Mouse (Mus musculus) embryonic facial prominence, embryonic 12.5 days (tissue): ENCODE measurements around the gene Ccm2. TPM values are rescaled to one million over a fixed set of nuclear protein-coding genes. Genes with fewer than 3 reads are reported as not detected.
A peak's percentile ranks its signal among the peaks of the same experiment; 100 is the strongest.

Source experiments
- ATAC-seq: fragments of 200-750 bp; cut with Nextera tagmentation; 2 replicates; pipeline ENCODE4 v1.8.0; 2017; ENCODE audit not compliant: insufficient number of reproducible peaks, insufficient read depth, low FRiP score, low TSS enrichment
- H3K27ac ChIP-seq: fragments of 300-500 bp; sonication (generic); 2 replicates; pipeline ENCODE4 v1.5.1; 2016; ENCODE audit warnings: mild to moderate bottlenecking
- H3K27me3 ChIP-seq: fragments of 300-500 bp; sonication (generic); 2 replicates; pipeline ENCODE4 v1.6.1; 2016; ENCODE audit warnings: mild to moderate bottlenecking, moderate library complexity
- H3K36me3 ChIP-seq: fragments of 300-500 bp; sonication (generic); 2 replicates; pipeline ENCODE4 v1.6.1; 2016; ENCODE audit warnings: mild to moderate bottlenecking
- H3K4me1 ChIP-seq: fragments of 300-500 bp; sonication (generic); 2 replicates; pipeline ENCODE4 v1.6.1; 2016
- H3K4me2 ChIP-seq: fragments of 300-500 bp; sonication (generic); replicated peaks from 2 replicates; pipeline ENCODE4 v1.6.1; 2016; ENCODE audit warnings: mild to moderate bottlenecking, moderate library complexity
- H3K4me3 ChIP-seq: fragments of 300-500 bp; sonication (generic); 2 replicates; pipeline ENCODE4 v1.5.1; 2016; ENCODE audit warnings: mild to moderate bottlenecking
- H3K9ac ChIP-seq: fragments of 300-500 bp; sonication (generic); 2 replicates; pipeline ENCODE4 v1.6.1; 2016; ENCODE audit warnings: mild to moderate bottlenecking, moderate library complexity
- H3K9me3 ChIP-seq: fragments of 300-500 bp; sonication (generic); 2 replicates; pipeline ENCODE4 v1.6.1; 2016; ENCODE audit warnings: mild to moderate bottlenecking, moderate library complexity
- WGBS: fragments of 180-500 bp; shearing (Covaris S2); methylation state at CpG from one replicate; pipeline ENCODE4 v1.1.7; 2016; 5-methylcytosine and 5-hydroxymethylcytosine counted together
- polyA plus RNA-seq: library from polyadenylated mRNA; unstranded; fragments of >200 nt; fragmentation: Nextera tagmentation; extraction: Ambion mirVana; gene quantifications from 2 replicates; pipeline ENCODE4 v1.2.1, GENCODE M21; 2016

Ccm2 gene
- polyA plus RNA-seq, 1 experiment from 2014 or later = 90.6 TPM

GRCm38 (mm10) chr11:6623704-6624103 is 77.0 kb downstream of the Ccm2 start:
- peaks cover 25% of the 10 kb centered on the region for H3K4me1 ChIP-seq
- no peak overlapping the region for H3K4me3 ChIP-seq
- H3K27me3 ChIP-seq = no peaks in the 10 kb centered on the region
- H3K9me3 ChIP-seq = no peaks in the 10 kb centered on the region
- no peak overlapping the region for H3K27ac ChIP-seq
- H3K36me3 ChIP-seq = peaks cover 58% of the 10 kb centered on the region
- no peak overlapping the region for H3K9ac ChIP-seq
- ATAC-seq = no peak
- no peak overlapping the region for H3K4me2 ChIP-seq
- 91% methylated on average over 10 of the region's 10 CpGs for WGBS

DNA sequence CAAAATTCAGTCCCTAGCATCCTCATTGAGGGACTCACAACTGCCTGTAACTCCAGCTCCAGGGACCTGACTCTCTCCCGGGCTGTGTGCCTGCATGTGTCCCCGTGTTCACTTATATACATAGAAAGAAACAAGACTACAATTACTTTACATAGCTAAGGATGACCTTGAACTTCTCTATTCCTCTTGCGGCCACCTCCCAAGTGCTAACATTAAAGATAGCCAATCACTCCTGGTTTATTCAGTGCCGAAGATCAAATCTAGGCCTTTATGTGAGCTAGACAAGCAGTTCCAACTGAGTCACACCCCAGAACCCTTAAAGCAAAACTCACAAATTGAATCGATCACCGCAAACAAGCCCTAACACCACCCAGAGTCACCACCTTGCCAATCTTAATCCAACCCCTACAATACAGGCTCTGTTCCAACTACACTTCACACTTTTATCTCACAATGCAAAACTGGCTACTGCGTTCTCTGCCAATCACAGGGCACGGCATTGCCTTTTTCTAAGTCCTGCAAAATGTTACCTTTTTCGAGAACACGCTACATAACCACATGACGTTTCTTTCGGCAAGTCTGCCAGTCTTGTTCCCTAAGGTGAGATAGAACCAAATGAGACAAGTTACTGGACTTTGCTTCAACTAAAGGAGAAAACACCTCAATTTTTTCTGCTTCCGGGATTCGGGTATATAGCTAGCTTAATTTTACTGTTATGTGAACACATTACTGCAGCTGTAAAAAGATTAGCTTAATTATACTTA is 78.1 kb downstream of the Ccm2 start:
- ATAC-seq = no peak
- WGBS = 69% methylated on average over 14 of the region's 14 CpGs
- Histone ChIP-seq H3K4me2 (peak overlapping the region; percentile 88), H3K27me3 (no peaks in the 10 kb centered on the region), H3K36me3 (peaks cover 47% of the 10 kb centered on the region), H3K9me3 (no peaks in the 10 kb centered on the region), H3K9ac (peak overlapping the region; percentile 79), H3K4me3 (peak overlapping the region; percentile 75), H3K27ac (no peak overlapping the region), H3K4me1 (peaks cover 25% of the 10 kb centered on the region)

DNA sequence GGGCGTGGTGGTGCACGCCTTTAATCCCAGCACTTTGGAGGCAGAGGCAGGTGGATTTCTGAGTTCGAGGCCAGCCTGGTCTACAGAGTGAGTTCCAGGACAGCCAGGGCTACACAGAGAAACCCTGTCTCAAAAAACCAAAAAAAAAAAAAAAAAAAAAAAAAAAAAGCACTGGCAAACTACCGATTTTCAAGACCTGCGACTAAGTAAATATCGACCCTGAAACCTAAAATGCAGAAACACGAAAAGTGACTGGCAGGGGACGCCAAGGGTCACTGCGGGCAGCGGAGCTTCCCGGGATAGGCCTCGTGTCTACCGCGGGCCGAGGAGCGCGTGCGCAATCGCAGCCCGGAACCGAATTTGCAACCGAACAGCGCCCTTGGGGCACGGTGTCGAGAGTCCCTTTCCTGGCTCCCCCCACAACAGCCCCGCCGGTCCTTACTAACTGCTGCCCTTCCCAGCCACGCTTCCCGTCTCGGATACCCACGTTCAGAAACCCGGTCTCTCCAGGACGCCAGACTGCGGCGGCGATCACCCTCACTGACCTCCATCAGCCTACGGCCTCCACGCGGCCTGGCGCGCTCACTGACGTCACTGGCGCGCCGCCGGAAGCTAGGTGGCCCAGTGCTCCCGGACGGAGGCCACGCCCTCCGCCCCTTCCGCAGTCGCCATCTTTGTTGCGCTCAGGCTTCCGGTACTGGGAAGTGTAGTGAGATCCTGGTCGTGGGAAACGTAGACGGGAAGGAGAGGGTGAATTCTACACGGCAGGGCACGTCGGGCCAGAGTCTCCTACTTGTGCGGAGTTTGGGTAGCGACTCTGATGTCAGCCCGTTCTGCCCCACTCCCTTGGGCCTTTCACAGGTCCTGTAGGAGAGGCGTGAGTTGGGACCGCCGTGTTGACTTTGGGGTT is 79.0 kb downstream of the Ccm2 start, which contains the start of gene Tbrg4:
Gene Tbrg4 (minus strand): TSS at position 590 of the 910 bp plus-strand sequence.
- under 1% methylated on average over 66 of the region's 66 CpGs for WGBS

DNA sequence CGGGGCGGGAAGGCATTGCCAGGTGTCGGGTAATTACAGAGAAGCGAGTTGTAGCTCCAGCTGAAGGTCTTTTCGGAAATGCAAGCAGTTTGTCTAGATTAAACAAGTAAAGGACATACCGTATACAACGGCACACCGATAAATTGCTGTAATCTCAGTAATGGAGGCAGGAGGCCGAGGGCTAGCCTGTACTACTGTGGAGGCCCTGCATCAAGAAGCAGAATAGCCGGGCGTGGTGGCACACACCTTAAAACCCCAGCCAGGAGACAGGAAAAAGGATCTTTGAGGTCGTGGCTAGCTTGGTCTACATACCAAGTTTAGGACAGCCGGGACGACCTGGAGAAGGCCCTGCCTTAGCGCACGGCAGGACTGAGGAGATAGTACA is 79.7 kb downstream of the Ccm2 start:
- no peaks in the 10 kb centered on the region for H3K27me3 ChIP-seq
- WGBS = 11% methylated on average over 16 of the region's 16 CpGs
- H3K9me3 ChIP-seq = no peaks in the 10 kb centered on the region
- H3K9ac ChIP-seq = peak overlapping the region; percentile 79
- peaks cover 25% of the 10 kb centered on the region for H3K4me1 ChIP-seq
- peak overlapping the region; percentile 85 for H3K27ac ChIP-seq
- peak overlapping the region; percentile 88 for H3K4me2 ChIP-seq
- ATAC-seq = peak; percentile 19; the same call in 1 of the 2 replicates
- H3K4me3 ChIP-seq = peak overlapping the region; percentile 75
- peaks cover 31% of the 10 kb centered on the region for H3K36me3 ChIP-seq

More for the DNA sequence above, 79.0 kb downstream of the Ccm2 start, which contains the start of gene Tbrg4:
- Histone ChIP-seq H3K9me3 (no peaks in the 10 kb centered on the region), H3K27me3 (no peaks in the 10 kb centered on the region), H3K36me3 (peaks cover 38% of the 10 kb centered on the region), H3K4me2 (peak within 1 kb of the TSS; percentile 88), H3K4me3 (peak within 1 kb of the TSS; percentile 75), H3K9ac (peak within 1 kb of the TSS; percentile 79), H3K27ac (peak within 1 kb of the TSS; percentile 85), H3K4me1 (peaks cover 25% of the 10 kb centered on the region)
- ATAC-seq = peak; percentile 90

DNA sequence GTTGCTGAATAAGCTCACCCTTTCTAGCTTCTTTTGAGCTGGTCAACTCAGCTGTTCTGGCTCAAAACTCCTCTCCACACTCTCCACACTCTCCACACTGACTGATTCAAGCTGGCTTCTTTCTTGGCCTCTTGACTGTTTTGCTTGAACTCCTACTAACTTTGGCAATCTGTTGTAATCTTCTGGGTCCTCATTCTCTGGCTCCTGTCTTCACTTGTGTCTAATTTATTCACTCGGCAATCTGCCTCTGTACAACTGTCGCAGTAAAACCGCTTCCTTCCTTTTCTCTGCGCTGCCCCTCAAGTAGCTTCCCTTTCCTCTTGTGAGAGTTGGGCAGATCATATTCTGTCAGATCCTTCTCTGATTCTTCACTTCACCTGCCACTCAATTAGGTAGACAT is 81.0 kb downstream of the Ccm2 start:
- Histone ChIP-seq H3K4me2 (no peak overlapping the region), H3K36me3 (peaks cover 19% of the 10 kb centered on the region), H3K9ac (no peak overlapping the region), H3K27me3 (no peaks in the 10 kb centered on the region), H3K9me3 (no peaks in the 10 kb centered on the region), H3K4me1 (peaks cover 25% of the 10 kb centered on the region), H3K4me3 (no peak overlapping the region), H3K27ac (no peak overlapping the region)
- no peak for ATAC-seq
- WGBS = 91% methylated on average over 4 of the region's 4 CpGs

DNA sequence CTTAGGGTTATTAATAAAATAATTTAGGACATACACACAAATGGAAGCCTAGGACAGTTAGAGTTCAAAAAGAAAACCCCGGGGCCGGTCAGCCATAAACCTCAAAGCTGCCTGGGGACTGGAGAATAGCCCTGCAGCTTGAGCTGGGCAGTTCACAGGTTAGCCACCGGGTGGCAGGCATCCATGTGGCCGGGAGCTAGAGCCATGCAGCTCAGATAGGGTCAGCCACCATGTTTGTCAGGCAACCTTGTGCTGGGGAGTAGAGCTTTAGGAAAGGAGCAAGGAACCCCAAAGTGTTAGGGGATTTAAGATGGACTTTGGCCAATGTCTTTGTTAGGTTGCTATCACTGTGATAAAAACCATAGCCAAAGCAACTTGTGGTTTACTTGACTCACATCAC is 81.9 kb downstream of the Ccm2 start:
- Histone ChIP-seq H3K27me3 (no peaks in the 10 kb centered on the region), H3K36me3 (peaks cover 10% of the 10 kb centered on the region)
- ATAC-seq = no peak

GRCm38 (mm10) chr11:6629655-6630054 is 83.0 kb downstream of the Ccm2 start:
- H3K27ac ChIP-seq = no peak overlapping the region
- no peak overlapping the region for H3K4me2 ChIP-seq
- no peak for ATAC-seq
- no peaks in the 10 kb centered on the region for H3K27me3 ChIP-seq
- H3K4me1 ChIP-seq = peaks cover 13% of the 10 kb centered on the region
- no peaks in the 10 kb centered on the region for H3K36me3 ChIP-seq
- no peak overlapping the region for H3K9ac ChIP-seq
- no peak overlapping the region for H3K4me3 ChIP-seq
- H3K9me3 ChIP-seq = no peaks in the 10 kb centered on the region

More for the DNA sequence above, 81.9 kb downstream of the Ccm2 start:
- WGBS = 26% methylated on average over 4 of the region's 4 CpGs
- H3K4me1 ChIP-seq = peaks cover 24% of the 10 kb centered on the region
- H3K9ac ChIP-seq = no peak overlapping the region
- no peaks in the 10 kb centered on the region for H3K9me3 ChIP-seq
- no peak overlapping the region for H3K27ac ChIP-seq
- H3K4me2 ChIP-seq = no peak overlapping the region
- no peak overlapping the region for H3K4me3 ChIP-seq

GRCm38 (mm10) chr11:6636150-6636549 is 89.5 kb downstream of the Ccm2 start:
- H3K4me2 ChIP-seq = no peak overlapping the region
- H3K27ac ChIP-seq = no peak overlapping the region
- 71% methylated on average over 8 of the region's 8 CpGs for WGBS
- no peaks in the 10 kb centered on the region for H3K9me3 ChIP-seq
- H3K27me3 ChIP-seq = no peaks in the 10 kb centered on the region
- H3K4me1 ChIP-seq = no peaks in the 10 kb centered on the region
- ATAC-seq = no peak
- no peaks in the 10 kb centered on the region for H3K36me3 ChIP-seq
- H3K4me3 ChIP-seq = no peak overlapping the region
- no peak overlapping the region for H3K9ac ChIP-seq

- Histone ChIP-seq H3K9ac (no peak within 1 kb of the TSS), H3K27ac (no peak within 1 kb of the TSS), H3K4me1 (no peaks in the 10 kb centered on the region), H3K9me3 (no peaks in the 10 kb centered on the region), H3K36me3 (no peaks in the 10 kb centered on the region), H3K4me2 (no peak within 1 kb of the TSS), H3K27me3 (no peaks in the 10 kb centered on the region), H3K4me3 (no peak within 1 kb of the TSS)
- WGBS = 90% methylated on average over 4 of the region's 4 CpGs
- no peak for ATAC-seq
Observed at GRCm38 (mm10) chr11:6638537-6638936, 91.8 kb downstream of the Ccm2 start, which contains the start of gene Wap. Gene Wap (minus strand): TSS chr11:6638637.

DNA sequence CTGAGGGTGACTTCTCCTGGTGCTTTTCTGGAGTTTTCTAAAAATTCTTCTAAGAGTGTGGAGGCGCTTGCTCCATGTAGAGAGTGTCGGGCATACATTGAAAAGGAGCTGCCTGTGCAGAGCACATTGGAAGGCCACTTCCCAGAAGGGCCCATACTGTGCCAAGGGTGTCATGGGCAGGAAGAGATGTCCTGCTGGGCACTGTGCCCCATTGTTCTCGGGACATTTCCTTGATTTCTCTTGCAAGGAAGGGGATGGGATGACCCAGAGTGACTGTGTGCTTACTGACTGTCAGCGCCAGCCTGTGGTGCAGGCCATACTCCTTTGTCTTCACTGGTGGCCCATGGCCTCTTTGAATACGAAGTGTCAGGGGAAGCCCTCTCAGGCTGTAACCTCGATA is 92.4 kb downstream of the Ccm2 start:
- H3K4me2 ChIP-seq = no peak overlapping the region
- H3K27me3 ChIP-seq = no peaks in the 10 kb centered on the region
- no peak for ATAC-seq
- WGBS = 75% methylated on average over 6 of the region's 6 CpGs
- H3K4me3 ChIP-seq = no peak overlapping the region
- H3K36me3 ChIP-seq = no peaks in the 10 kb centered on the region
- H3K9me3 ChIP-seq = no peaks in the 10 kb centered on the region
- no peak overlapping the region for H3K27ac ChIP-seq
- H3K9ac ChIP-seq = no peak overlapping the region
- H3K4me1 ChIP-seq = no peaks in the 10 kb centered on the region

GRCm38 (mm10) chr11:6644566-6644965 is 97.9 kb downstream of the Ccm2 start:
- ATAC-seq = no peak
- no peak overlapping the region for H3K4me2 ChIP-seq
- H3K27me3 ChIP-seq = no peaks in the 10 kb centered on the region
- 75% methylated on average over 6 of the region's 6 CpGs for WGBS
- H3K36me3 ChIP-seq = no peaks in the 10 kb centered on the region
- H3K9ac ChIP-seq = no peak overlapping the region
- no peaks in the 10 kb centered on the region for H3K4me1 ChIP-seq
- H3K4me3 ChIP-seq = no peak overlapping the region
- no peak overlapping the region for H3K27ac ChIP-seq
- H3K9me3 ChIP-seq = no peaks in the 10 kb centered on the region
